Mouse (Mus musculus): ENCODE measurements at regions not wholly inside any gene's neighbourhood (a gene's known extent, or its start where the extent isn't known, plus 50 kb on each side); places are given as distances from the start of the nearest gene placed in this dataset.
"Not testable (repeated sequence)": the region's sequence is repeated elsewhere in the genome, so short reads cannot be mapped to it uniquely, and the experiment has no call there.

DNA sequence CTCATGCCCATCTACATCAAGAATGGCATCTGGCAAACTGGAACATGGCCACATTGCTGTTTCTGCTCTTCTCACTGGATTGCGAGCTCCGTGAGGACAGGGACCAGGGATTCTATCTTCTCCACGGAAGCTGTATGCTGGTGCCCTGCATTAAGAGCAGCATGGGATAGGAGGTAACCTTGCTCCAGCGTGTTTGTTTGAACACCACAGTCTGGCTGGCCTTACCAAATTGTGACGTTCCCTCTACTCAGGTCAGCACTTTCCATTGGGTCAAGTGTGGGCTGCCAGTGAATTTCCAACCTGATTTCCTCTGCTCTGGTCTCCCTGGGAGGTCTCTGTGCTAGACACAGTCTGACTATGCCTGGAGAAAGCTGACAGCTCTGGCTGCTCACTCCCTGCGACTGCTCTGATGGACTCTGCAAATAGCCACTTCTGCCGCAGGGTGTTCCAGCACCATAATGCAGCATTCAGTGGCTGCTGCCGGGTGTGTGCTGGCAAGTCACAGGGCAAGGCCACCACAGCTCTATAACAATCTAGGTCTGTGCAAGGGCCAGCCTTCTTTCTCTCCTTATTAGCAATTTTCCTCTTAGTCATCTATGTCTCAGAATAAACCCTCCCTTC is 175.6 kb downstream of the Opa1 start:
- Histone ChIP-seq H3K9ac (ENCODE audit: low read depth, low read length) (no peak overlapping the region), H3K27ac (ENCODE audit: low read depth, low read length) (no peak overlapping the region), H3K27me3 (ENCODE audit: control insufficient read depth, insufficient read depth, low read length) (peaks cover 66% of the 10 kb centered on the region)

DNA sequence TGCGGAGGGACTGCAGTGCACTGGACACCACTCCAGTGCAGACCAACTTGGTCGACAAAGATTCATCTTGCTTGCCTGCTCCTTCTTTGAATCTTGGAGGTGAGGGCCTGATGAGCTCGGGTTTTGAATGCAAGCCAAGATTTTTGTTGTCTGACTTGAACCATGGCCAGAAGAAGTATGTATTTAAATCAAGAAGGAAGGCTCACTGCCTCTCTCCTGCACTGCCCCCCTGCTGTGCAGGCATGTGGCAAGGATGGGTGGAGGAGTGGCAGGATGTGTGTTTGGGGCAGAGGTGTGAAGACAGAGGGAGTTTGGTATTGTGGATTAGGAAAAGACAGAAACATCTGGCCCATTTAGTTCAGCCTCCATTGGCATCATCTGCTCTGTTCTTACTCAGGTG is 179.1 kb downstream of the Opa1 start:
- WGBS (ENCODE audit: insufficient replicate concordance), result 61% methylated on average over 3 of the region's 3 CpGs
- peaks cover 2% of the 10 kb centered on the region; the same call in 1 of the 2 replicates for H3K9me3 ChIP-seq (replicated peaks; ENCODE audit: control insufficient read depth, low read length)
- H3K27me3 ChIP-seq (ENCODE audit: control insufficient read depth, insufficient read depth, low read length), result peaks cover 66% of the 10 kb centered on the region
- H3K27ac ChIP-seq (ENCODE audit: low read depth, low read length), result no peak overlapping the region
- ATAC-seq (replicated peaks; ENCODE audit: insufficient number of reproducible peaks, low FRiP score, low TSS enrichment), result no peak
- no peaks in the 10 kb centered on the region for H3K36me3 ChIP-seq (ENCODE audit: control insufficient read depth, insufficient read depth, low read length)
- peaks cover 40% of the 10 kb centered on the region for H3K4me1 ChIP-seq (ENCODE audit: control insufficient read depth, insufficient read depth, low read length)
- no peak overlapping the region for H3K9ac ChIP-seq (ENCODE audit: low read depth, low read length)
- no peak overlapping the region for H3K4me3 ChIP-seq (ENCODE audit: low read depth, low read length)
- H3K4me2 ChIP-seq, result no peak overlapping the region

More for the DNA sequence above, 175.6 kb downstream of the Opa1 start:
- H3K4me2 ChIP-seq, result no peak overlapping the region
- peaks cover 19% of the 10 kb centered on the region for H3K4me1 ChIP-seq (ENCODE audit: control insufficient read depth, insufficient read depth, low read length)
- peaks cover 2% of the 10 kb centered on the region; the same call in 1 of the 2 replicates for H3K9me3 ChIP-seq (replicated peaks; ENCODE audit: control insufficient read depth, low read length)
- no peak overlapping the region for H3K4me3 ChIP-seq (ENCODE audit: low read depth, low read length)
- H3K36me3 ChIP-seq (ENCODE audit: control insufficient read depth, insufficient read depth, low read length), result no peaks in the 10 kb centered on the region
- WGBS (ENCODE audit: insufficient replicate concordance), result 44% methylated on average over 8 of the region's 8 CpGs
- no peak for ATAC-seq (replicated peaks; ENCODE audit: insufficient number of reproducible peaks, low FRiP score, low TSS enrichment)

DNA sequence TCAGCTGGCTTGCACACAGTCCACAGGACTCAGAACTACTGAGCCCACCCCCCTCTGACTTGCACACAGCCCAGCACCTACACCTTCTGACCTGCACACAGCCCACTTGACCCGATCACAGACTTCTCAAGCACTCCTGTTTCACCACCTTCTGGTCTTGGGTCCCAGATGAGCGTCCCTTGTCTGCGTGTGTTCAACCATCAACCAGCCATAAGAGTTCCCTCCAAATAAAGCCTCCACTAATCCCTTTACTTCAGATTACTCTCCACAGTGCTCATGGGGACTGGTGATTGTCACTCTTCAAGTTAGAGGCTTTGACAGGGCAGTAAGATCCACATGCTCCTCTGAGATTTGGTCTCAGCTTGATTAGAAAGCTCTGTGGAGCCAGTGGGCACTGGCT is 180.3 kb downstream of the Opa1 start:
- no peak overlapping the region for H3K4me2 ChIP-seq
- H3K27me3 ChIP-seq (ENCODE audit: control insufficient read depth, insufficient read depth, low read length), result peaks cover 55% of the 10 kb centered on the region
- H3K4me3 ChIP-seq (ENCODE audit: low read depth, low read length), result no peak overlapping the region
- no peaks in the 10 kb centered on the region for H3K36me3 ChIP-seq (ENCODE audit: control insufficient read depth, insufficient read depth, low read length)
- ATAC-seq (replicated peaks; ENCODE audit: insufficient number of reproducible peaks, low FRiP score, low TSS enrichment), result no peak
- peaks cover 2% of the 10 kb centered on the region; the same call in 1 of the 2 replicates for H3K9me3 ChIP-seq (replicated peaks; ENCODE audit: control insufficient read depth, low read length)
- H3K4me1 ChIP-seq (ENCODE audit: control insufficient read depth, insufficient read depth, low read length), result peaks cover 37% of the 10 kb centered on the region
- H3K9ac ChIP-seq (ENCODE audit: low read depth, low read length), result no peak overlapping the region
- H3K27ac ChIP-seq (ENCODE audit: low read depth, low read length), result no peak overlapping the region
- WGBS (ENCODE audit: insufficient replicate concordance), result 46% methylated on average over 3 of the region's 3 CpGs

DNA sequence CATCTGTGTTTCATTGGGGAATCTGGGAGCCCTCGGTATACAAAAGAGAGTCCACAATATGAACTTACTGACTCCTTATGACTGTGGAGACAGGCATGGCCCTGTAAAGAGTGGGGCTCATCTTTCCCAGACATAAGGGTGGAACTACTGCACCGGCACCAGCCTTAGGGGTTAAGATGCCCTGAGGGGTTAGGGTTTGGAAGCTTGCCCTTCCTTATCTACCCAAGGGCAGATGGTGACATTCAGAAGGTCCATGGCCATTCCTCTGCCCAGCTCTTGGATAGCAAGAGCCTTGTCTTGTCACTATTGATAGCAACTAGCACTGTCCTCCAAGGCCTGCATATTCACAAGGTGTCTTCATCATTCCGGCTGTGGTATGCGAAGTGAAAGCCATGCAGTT is 181.5 kb downstream of the Opa1 start:
- no peaks in the 10 kb centered on the region for H3K36me3 ChIP-seq (ENCODE audit: control insufficient read depth, insufficient read depth, low read length)
- H3K4me1 ChIP-seq (ENCODE audit: control insufficient read depth, insufficient read depth, low read length), result peaks cover 33% of the 10 kb centered on the region
- H3K4me2 ChIP-seq, result no peak overlapping the region
- H3K9ac ChIP-seq (ENCODE audit: low read depth, low read length), result no peak overlapping the region
- H3K27me3 ChIP-seq (ENCODE audit: control insufficient read depth, insufficient read depth, low read length), result peaks cover 45% of the 10 kb centered on the region
- no peak overlapping the region for H3K27ac ChIP-seq (ENCODE audit: low read depth, low read length)
- ATAC-seq (replicated peaks; ENCODE audit: insufficient number of reproducible peaks, low FRiP score, low TSS enrichment), result no peak
- WGBS (ENCODE audit: insufficient replicate concordance), result 88% methylated on average over 4 of the region's 4 CpGs
- no peak overlapping the region for H3K4me3 ChIP-seq (ENCODE audit: low read depth, low read length)
- peaks cover 2% of the 10 kb centered on the region; the same call in 1 of the 2 replicates for H3K9me3 ChIP-seq (replicated peaks; ENCODE audit: control insufficient read depth, low read length)

DNA sequence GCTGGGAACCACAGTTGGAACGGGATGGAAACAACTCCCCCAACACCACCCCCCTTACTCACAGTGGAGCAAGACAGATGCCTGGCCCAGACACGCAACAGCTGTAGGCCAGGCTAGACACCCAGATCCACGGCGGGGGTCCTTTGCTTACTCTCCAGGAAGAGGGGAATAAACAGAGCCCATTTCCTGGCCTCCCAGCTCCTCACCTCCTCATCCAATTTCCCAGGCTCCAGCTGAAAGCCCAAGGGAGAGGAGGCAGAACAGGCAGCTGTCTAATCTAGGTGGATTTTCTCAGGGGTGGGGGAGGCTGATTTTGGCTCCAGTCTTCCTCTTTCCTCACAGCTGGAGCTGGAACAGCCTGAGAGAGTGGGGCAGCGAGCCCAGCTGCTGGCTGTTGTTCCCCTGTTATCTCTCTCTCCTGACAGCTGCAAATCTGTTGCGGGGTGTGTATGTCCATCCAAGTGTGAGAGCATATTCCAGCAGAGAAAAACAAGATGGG is 182.7 kb downstream of the Opa1 start:
- peak; percentile 76; the same call in 1 of the 2 replicates for ATAC-seq (replicated peaks; ENCODE audit: insufficient number of reproducible peaks, low FRiP score, low TSS enrichment)
- Histone ChIP-seq H3K9me3 (replicated peaks; ENCODE audit: control insufficient read depth, low read length) (no peaks in the 10 kb centered on the region), H3K4me2 (no peak overlapping the region), H3K4me1 (ENCODE audit: control insufficient read depth, insufficient read depth, low read length) (peaks cover 33% of the 10 kb centered on the region), H3K9ac (ENCODE audit: low read depth, low read length) (no peak overlapping the region), H3K27ac (ENCODE audit: low read depth, low read length) (no peak overlapping the region; the same call in 1 of the 2 replicates), H3K27me3 (ENCODE audit: control insufficient read depth, insufficient read depth, low read length) (peaks cover 36% of the 10 kb centered on the region), H3K4me3 (ENCODE audit: low read depth, low read length) (no peak overlapping the region), H3K36me3 (ENCODE audit: control insufficient read depth, insufficient read depth, low read length) (no peaks in the 10 kb centered on the region)
- WGBS (ENCODE audit: insufficient replicate concordance), result 15% methylated on average over 6 of the region's 6 CpGs

DNA sequence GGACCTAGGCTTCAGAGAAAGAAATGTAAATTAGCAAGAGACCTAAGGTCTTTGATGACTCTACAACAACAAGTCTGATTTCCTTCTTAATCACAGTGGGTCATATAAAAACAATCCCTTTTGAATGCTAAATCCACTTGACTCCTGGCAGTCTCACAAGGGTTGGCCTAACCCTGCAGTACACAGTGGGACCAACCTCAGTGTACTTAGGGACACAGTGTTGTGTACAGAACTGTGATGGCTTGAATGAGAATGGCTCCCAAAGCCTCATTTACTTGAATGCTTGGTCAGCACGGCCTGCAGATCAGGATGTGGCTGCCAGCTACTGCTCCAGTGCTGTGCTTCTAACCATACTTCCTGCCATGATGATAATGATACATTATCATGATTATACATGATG is 185.2 kb downstream of the Opa1 start:
- Histone ChIP-seq H3K4me2 (no peak overlapping the region), H3K27ac (ENCODE audit: low read depth, low read length) (no peak overlapping the region), H3K4me3 (ENCODE audit: low read depth, low read length) (no peak overlapping the region), H3K27me3 (ENCODE audit: control insufficient read depth, insufficient read depth, low read length) (peaks cover 19% of the 10 kb centered on the region), H3K4me1 (ENCODE audit: control insufficient read depth, insufficient read depth, low read length) (peaks cover 21% of the 10 kb centered on the region), H3K36me3 (ENCODE audit: control insufficient read depth, insufficient read depth, low read length) (no peaks in the 10 kb centered on the region), H3K9ac (ENCODE audit: low read depth, low read length) (no peak overlapping the region), H3K9me3 (replicated peaks; ENCODE audit: control insufficient read depth, low read length) (no peaks in the 10 kb centered on the region)
- WGBS (ENCODE audit: insufficient replicate concordance), result 90% methylated on average over 1 of the region's 1 CpGs
- no peak for ATAC-seq (replicated peaks; ENCODE audit: insufficient number of reproducible peaks, low FRiP score, low TSS enrichment)

DNA sequence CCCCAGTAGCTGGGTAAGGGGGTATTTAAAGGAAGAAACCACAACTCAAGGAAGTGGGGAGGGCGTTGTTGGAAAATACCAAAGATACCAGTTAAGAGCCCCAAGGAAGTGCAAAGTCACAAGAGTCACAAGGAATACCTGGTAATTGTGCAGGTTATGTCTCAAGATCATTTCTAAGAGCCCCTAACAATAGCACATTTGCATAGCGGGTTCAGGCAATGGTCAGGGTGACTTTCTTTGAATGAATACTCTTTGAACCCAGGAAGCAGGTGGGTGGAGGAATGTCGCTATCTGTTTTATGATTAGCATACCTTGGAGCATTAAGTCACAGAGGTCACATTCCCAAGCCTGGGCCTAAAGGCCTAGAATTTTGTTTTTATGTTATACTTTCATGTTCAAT is 186.7 kb downstream of the Opa1 start:
- H3K36me3 ChIP-seq (ENCODE audit: control insufficient read depth, insufficient read depth, low read length); H3K4me2 ChIP-seq; H3K4me3 ChIP-seq (ENCODE audit: low read depth, low read length); ATAC-seq (replicated peaks; ENCODE audit: insufficient number of reproducible peaks, low FRiP score, low TSS enrichment); H3K27ac ChIP-seq (ENCODE audit: low read depth, low read length); H3K9ac ChIP-seq (ENCODE audit: low read depth, low read length); H3K9me3 ChIP-seq (replicated peaks; ENCODE audit: control insufficient read depth, low read length): not testable (repeated sequence)
- 78% methylated on average over 2 of the region's 3 CpGs for WGBS (ENCODE audit: insufficient replicate concordance)
- Histone ChIP-seq H3K27me3 (ENCODE audit: control insufficient read depth, insufficient read depth, low read length) (peaks cover 16% of the 10 kb centered on the region), H3K4me1 (ENCODE audit: control insufficient read depth, insufficient read depth, low read length) (peaks cover 15% of the 10 kb centered on the region)

DNA sequence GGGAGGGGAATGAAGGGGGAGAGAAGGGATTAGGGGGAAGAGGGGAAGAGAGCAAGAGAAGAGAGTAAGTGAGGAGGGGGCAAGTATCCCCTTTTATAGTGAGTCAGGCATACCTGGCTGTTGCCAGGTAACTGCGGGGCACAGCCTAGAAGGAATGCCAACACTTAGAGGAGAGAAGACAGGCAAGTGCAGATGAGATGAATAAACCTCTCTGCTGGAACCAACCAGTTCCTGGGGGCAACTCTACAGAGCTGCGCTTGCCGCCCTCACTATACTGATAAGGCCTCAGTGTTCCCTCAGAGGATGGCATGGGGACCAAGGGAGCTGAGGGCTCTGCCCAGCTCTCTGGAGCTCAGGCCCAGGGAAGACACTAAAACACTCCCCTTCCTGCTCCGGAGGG is 192.2 kb downstream of the Opa1 start:
- Histone ChIP-seq H3K27ac (ENCODE audit: low read depth, low read length) (no peak overlapping the region), H3K4me2 (no peak overlapping the region), H3K9ac (ENCODE audit: low read depth, low read length) (no peak overlapping the region), H3K27me3 (ENCODE audit: control insufficient read depth, insufficient read depth, low read length) (peaks cover 5% of the 10 kb centered on the region; the same call in 1 of the 2 replicates), H3K4me1 (ENCODE audit: control insufficient read depth, insufficient read depth, low read length) (peaks cover 24% of the 10 kb centered on the region), H3K9me3 (replicated peaks; ENCODE audit: control insufficient read depth, low read length) (no peaks in the 10 kb centered on the region), H3K36me3 (ENCODE audit: control insufficient read depth, insufficient read depth, low read length) (no peaks in the 10 kb centered on the region), H3K4me3 (ENCODE audit: low read depth, low read length) (no peak overlapping the region)
- 28% methylated on average over 4 of the region's 4 CpGs for WGBS (ENCODE audit: insufficient replicate concordance)
- no peak for ATAC-seq (replicated peaks; ENCODE audit: insufficient number of reproducible peaks, low FRiP score, low TSS enrichment)
